Mouse (Mus musculus) embryonic facial prominence, embryonic 15.5 days (tissue): ENCODE results near the gene Apobec4. TPM values are rescaled to one million over a fixed set of nuclear protein-coding genes. Genes with fewer than 3 reads are reported as not detected.
"Not testable (repeated sequence)": the region's sequence is repeated elsewhere in the genome, so short reads cannot be mapped to it uniquely, and the experiment has no call there.

Experiments used
- ATAC-seq: fragments of 200-750 bp; cut with Nextera tagmentation; 2 replicates; pipeline ENCODE4 v1.8.0; 2017; ENCODE audit warnings: low read depth, moderate TSS enrichment; ENCODE audit not compliant: insufficient number of reproducible peaks, low FRiP score, low TSS enrichment
- H3K27ac ChIP-seq: fragments of 300-500 bp; sonication (generic); replicated peaks from 2 replicates; pipeline ENCODE4 v1.5.1; 2015; ENCODE audit warnings: mild to moderate bottlenecking, inconsistent platforms
- H3K27me3 ChIP-seq: fragments of 300-500 bp; sonication (generic); 2 replicates; pipeline ENCODE4 v1.6.1; 2015; ENCODE audit warnings: inconsistent platforms
- H3K36me3 ChIP-seq: fragments of 300-500 bp; sonication (generic); 2 replicates; pipeline ENCODE4 v1.6.1; 2015; ENCODE audit warnings: mild to moderate bottlenecking, inconsistent platforms
- H3K4me1 ChIP-seq: fragments of 300-500 bp; sonication (generic); 2 replicates; pipeline ENCODE4 v1.6.1; 2015; ENCODE audit warnings: inconsistent platforms
- H3K4me2 ChIP-seq: fragments of 300-500 bp; sonication (generic); replicated peaks from 2 replicates; pipeline ENCODE4 v1.6.1; 2015; ENCODE audit warnings: mild to moderate bottlenecking, inconsistent platforms
- H3K4me3 ChIP-seq: fragments of 300-500 bp; sonication (generic); replicated peaks from 2 replicates; pipeline ENCODE4 v1.5.1; 2015; ENCODE audit warnings: mild to moderate bottlenecking, inconsistent platforms
- H3K9ac ChIP-seq: fragments of 300-500 bp; sonication (generic); 2 replicates; pipeline ENCODE4 v1.6.1; 2015; ENCODE audit warnings: inconsistent platforms
- H3K9me3 ChIP-seq: fragments of 300-500 bp; sonication (generic); replicated peaks from 2 replicates; pipeline ENCODE4 v1.6.1; 2016; ENCODE audit warnings: inconsistent platforms
- WGBS: fragments of 180-500 bp; shearing (Covaris S2); methylation state at CpG from one replicate; pipeline ENCODE4 v1.1.7; 2015; 5-methylcytosine and 5-hydroxymethylcytosine counted together
- polyA plus RNA-seq: library from polyadenylated mRNA; unstranded; fragments of >200 nt; fragmentation: Nextera tagmentation; extraction: Ambion mirVana; gene quantifications from 2 replicates; pipeline ENCODE4 v1.2.1, GENCODE M21; 2015

The Apobec4 gene
- polyA plus RNA-seq, 1 experiment from 2014 or later, result 0.37 TPM

DNA sequence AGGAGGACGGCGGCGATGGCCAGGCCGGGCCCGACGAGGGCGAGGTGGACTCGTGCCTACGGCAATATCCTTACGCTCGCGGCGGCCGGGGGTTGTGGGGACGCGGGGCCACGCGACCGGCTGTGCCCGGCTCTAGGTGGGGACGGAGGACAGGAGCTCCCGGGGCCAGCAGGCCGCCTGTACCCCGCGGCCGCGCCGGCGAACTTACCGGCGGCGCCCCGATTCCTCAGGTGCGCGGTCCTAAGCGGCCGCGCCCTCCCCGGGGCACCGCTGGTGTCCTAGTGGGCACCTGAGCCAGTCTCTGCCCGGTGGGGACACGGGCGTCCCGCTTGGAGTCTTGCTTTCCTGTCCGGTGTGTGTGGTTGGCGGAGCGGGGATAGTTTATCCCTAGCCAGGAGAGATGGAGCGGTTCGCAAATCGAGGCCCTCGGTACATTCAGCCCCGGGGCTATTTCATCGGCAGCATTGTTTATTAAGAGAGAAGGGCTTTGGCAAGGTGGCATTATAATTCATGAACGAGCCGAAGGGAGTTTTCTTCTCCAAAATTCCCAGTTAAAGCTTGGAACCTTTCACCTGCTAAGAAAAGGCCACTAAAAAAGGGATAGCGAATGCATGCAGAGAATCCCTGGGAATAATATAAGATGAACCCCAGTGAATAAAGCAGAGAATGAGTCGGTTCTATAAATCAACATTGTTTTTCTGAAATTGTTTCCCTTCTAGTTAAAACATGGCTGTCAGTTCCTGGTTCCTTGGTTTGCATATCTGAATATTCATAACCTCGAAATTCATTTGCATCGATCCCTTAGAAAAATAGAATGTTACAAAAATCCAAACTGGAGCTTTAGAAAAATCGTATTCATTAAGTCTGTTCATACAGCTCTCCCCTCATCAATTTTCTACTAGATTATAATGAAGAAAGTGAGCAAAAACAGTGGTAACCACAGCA is 16.7 kb downstream of the Apobec4 start:
- peak overlapping the region; percentile 96 for H3K4me2 ChIP-seq
- H3K9me3 ChIP-seq, result no peaks in the 10 kb centered on the region
- H3K4me1 ChIP-seq, result peaks cover 15% of the 10 kb centered on the region
- H3K27ac ChIP-seq, result peak overlapping the region; percentile 86
- peak; percentile 63 for ATAC-seq
- H3K36me3 ChIP-seq, result peaks cover 21% of the 10 kb centered on the region
- 2% methylated on average over 58 of the region's 60 CpGs for WGBS
- H3K4me3 ChIP-seq, result peak overlapping the region; percentile 94
- H3K9ac ChIP-seq, result peak overlapping the region; percentile 95
- peaks cover 3% of the 10 kb centered on the region; the same call in 1 of the 2 replicates for H3K27me3 ChIP-seq

GRCm38 (mm10) chr1:152767749-152768488 is 17.6 kb downstream of the Apobec4 start:
- Histone ChIP-seq H3K27me3 (peaks cover 3% of the 10 kb centered on the region; the same call in 1 of the 2 replicates), H3K9me3 (no peaks in the 10 kb centered on the region), H3K27ac (no peak overlapping the region), H3K9ac (no peak overlapping the region), H3K4me1 (peaks cover 15% of the 10 kb centered on the region), H3K4me2 (peak overlapping the region; percentile 96), H3K4me3 (peak overlapping the region; percentile 94), H3K36me3 (peaks cover 29% of the 10 kb centered on the region)
- ATAC-seq, result no peak
- 4% methylated on average over 5 of the region's 5 CpGs for WGBS

- WGBS, result 79% methylated on average over 9 of the region's 9 CpGs
- no peaks in the 10 kb centered on the region for H3K27me3 ChIP-seq
- H3K4me1 ChIP-seq, result peaks cover 5% of the 10 kb centered on the region; the same call in 1 of the 2 replicates
- H3K27ac ChIP-seq, result no peak overlapping the region
- H3K9ac ChIP-seq, result no peak overlapping the region
- H3K4me2 ChIP-seq, result no peak overlapping the region
- H3K9me3 ChIP-seq, result no peaks in the 10 kb centered on the region
- peaks cover 50% of the 10 kb centered on the region for H3K36me3 ChIP-seq
- H3K4me3 ChIP-seq, result no peak overlapping the region
- ATAC-seq, result no peak
Measured at GRCm38 (mm10) chr1:152771016-152771415, 20.7 kb downstream of the Apobec4 start.

- 92% methylated on average over 3 of the region's 3 CpGs for WGBS
- peaks cover 48% of the 10 kb centered on the region for H3K36me3 ChIP-seq
- H3K27me3 ChIP-seq, H3K9ac ChIP-seq, H3K4me1 ChIP-seq, H3K27ac ChIP-seq, H3K4me2 ChIP-seq, H3K9me3 ChIP-seq, H3K4me3 ChIP-seq, ATAC-seq: not testable (repeated sequence)
Measured at GRCm38 (mm10) chr1:152774601-152775000, 24.2 kb downstream of the Apobec4 start.

DNA sequence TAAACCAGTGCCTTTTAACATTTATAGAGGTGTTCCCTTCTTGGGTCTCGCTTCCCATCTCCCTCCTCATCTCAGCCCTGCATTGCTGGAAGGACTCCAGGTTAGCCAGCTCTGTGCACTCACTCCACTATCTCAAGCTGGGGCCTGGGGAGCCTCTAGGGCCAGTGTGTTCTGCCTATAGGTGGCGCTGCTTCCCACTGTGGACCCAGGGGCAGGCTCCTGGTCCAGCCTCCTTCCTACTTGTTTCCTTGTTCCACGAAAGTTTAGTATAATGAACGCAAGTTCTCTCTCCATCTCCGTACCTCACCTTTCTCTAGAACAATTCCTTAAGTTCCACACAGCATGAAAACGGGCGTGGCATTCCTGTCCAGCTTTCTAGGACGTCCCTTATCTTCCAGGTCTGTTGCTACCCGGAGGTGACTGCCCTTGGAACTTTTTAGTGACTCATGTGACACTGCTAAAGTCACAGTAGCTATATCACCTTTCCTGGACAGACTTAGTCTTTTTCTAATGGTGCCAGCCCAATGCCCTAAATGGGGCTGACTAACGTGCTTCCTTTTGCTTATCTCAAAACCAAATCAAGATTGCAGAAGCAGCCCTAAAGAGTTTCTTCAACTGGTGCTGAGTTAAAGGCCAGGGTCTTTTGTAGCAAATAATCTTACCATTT is 28.9 kb downstream of the Apobec4 start:
- 0 out of 2 replicates have a peak, but pooled peaks cover 4% of the 10 kb centered on the region for H3K4me1 ChIP-seq
- no peak overlapping the region for H3K27ac ChIP-seq
- no peak overlapping the region for H3K4me2 ChIP-seq
- no peak overlapping the region for H3K9ac ChIP-seq
- WGBS, result 32% methylated on average over 10 of the region's 10 CpGs
- peak; percentile 65; the same call in 1 of the 2 replicates for ATAC-seq
- no peaks in the 10 kb centered on the region for H3K27me3 ChIP-seq
- no peak overlapping the region for H3K4me3 ChIP-seq
- H3K36me3 ChIP-seq, result peaks cover 12% of the 10 kb centered on the region
- H3K9me3 ChIP-seq, result no peaks in the 10 kb centered on the region

DNA sequence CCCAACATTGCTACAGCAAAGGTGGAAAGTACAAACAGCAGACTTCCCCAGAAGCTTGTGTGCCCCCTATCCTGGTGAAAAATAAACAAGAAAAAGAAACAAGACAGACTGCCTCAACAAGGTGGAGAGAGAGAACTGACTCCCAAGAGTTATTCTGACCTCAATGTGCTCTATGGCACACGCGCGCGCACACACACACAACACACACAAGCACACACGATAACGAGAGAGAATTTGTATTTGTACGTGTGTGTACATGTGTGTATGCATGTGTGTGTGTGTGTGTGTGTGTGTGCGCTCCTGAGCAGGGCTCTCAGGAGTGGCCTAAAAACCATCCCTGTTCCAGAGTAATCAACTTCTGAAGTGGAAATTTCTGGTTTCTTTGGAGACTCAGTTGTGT is 34.3 kb downstream of the Apobec4 start:
- no peak overlapping the region for H3K27ac ChIP-seq
- no peak overlapping the region for H3K4me2 ChIP-seq
- no peaks in the 10 kb centered on the region for H3K9me3 ChIP-seq
- no peaks in the 10 kb centered on the region for H3K27me3 ChIP-seq
- no peak overlapping the region for H3K4me3 ChIP-seq
- no peaks in the 10 kb centered on the region for H3K4me1 ChIP-seq
- 95% methylated on average over 8 of the region's 8 CpGs for WGBS
- H3K9ac ChIP-seq, result no peak overlapping the region
- no peak for ATAC-seq
- no peaks in the 10 kb centered on the region for H3K36me3 ChIP-seq

DNA sequence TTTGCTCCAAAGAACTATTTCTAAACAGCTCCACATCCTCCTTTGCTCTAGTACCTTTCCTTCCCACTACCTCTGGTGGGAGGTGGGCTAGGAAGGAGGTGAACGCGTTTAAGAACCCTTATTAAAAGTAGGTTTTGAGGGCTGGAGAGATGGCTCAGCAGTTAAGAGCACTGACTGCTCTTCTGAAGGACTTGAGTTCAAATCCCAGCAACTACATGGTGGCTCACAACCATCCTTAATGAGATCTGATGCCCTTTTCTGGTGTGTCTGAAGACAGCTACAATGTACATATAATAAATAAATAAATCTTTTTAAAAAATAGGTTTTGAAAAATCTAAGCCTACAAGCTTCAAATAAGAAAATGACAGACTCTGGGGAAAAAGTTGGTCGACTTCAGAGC is 35.1 kb downstream of the Apobec4 start:
- H3K9ac ChIP-seq, H3K4me2 ChIP-seq, H3K9me3 ChIP-seq, H3K27ac ChIP-seq, H3K4me1 ChIP-seq, H3K27me3 ChIP-seq, ATAC-seq, H3K4me3 ChIP-seq, H3K36me3 ChIP-seq: not testable (repeated sequence)
- WGBS, result 75% methylated on average over 3 of the region's 3 CpGs

DNA sequence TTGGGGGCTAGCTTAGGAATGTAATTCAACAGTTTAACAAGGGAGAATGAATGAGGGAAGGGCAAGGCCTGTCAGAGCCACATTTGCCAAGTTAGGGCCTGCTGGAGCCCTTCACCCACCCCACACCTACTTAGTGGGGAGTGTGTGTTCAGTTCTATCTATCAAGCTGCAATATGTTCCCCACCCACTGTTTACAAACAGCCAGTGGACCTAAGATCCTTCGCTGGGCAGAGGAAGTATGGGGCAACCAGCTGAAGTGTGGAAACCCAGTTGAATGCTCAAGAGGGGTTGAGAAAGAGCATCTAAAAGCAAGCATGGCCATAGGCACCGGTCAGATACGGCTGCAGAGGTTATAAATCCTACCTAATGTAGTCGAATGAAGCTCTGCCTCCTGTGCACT is 36.6 kb downstream of the Apobec4 start:
- WGBS, result 84% methylated on average over 4 of the region's 4 CpGs
- H3K4me2 ChIP-seq, result no peak overlapping the region

DNA sequence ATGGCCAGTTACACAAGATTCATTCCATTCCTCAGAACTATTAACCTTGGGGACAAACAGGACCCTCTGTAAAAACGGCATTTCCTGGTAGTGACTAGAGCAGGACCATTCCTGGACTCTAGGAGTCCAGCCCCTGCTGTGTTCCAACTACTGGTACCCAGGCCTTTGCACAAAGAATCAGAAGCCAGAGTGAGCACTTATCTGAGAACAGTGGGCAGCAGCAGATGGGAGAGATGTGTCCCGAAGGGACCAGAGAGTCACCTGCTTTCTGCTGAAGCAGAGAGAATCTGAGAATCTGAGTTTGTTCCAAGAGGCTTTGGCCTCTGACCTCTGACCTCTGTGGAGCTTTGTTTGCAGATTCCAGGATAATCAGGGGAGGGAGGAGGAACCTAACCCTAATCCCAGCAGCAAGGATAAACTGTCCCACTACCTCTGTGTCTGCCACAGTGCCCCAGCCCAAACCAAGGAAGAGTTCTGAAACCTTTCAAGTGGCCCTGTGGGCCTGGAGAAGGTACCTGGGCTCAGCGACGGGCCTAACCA is 37.8 kb downstream of the Apobec4 start:
- no peak for ATAC-seq
- Histone ChIP-seq H3K4me2 (no peak overlapping the region), H3K27me3 (no peaks in the 10 kb centered on the region), H3K4me3 (no peak overlapping the region), H3K27ac (no peak overlapping the region), H3K9ac (no peak overlapping the region), H3K4me1 (no peaks in the 10 kb centered on the region; the same call in 1 of the 2 replicates), H3K36me3 (no peaks in the 10 kb centered on the region), H3K9me3 (no peaks in the 10 kb centered on the region)
- 28% methylated on average over 4 of the region's 4 CpGs for WGBS

More for the DNA sequence above, 36.6 kb downstream of the Apobec4 start:
- Histone ChIP-seq H3K27ac (no peak overlapping the region), H3K27me3 (no peaks in the 10 kb centered on the region), H3K9me3 (no peaks in the 10 kb centered on the region), H3K4me1 (no peaks in the 10 kb centered on the region), H3K36me3 (no peaks in the 10 kb centered on the region), H3K9ac (no peak overlapping the region), H3K4me3 (no peak overlapping the region)
- ATAC-seq, result no peak

GRCm38 (mm10) chr1:152790254-152790653 is 39.9 kb downstream of the Apobec4 start:
- no peak overlapping the region for H3K4me2 ChIP-seq

More at GRCm38 (mm10) chr1:152790254-152790653, 39.9 kb downstream of the Apobec4 start:
- no peak for ATAC-seq
- H3K4me1 ChIP-seq, result no peaks in the 10 kb centered on the region; the same call in 1 of the 2 replicates
- no peaks in the 10 kb centered on the region for H3K9me3 ChIP-seq
- no peak overlapping the region for H3K4me3 ChIP-seq
- WGBS, result 33% methylated on average over 12 of the region's 12 CpGs
- no peaks in the 10 kb centered on the region for H3K36me3 ChIP-seq
- H3K27ac ChIP-seq, result no peak overlapping the region
- H3K9ac ChIP-seq, result no peak overlapping the region
- H3K27me3 ChIP-seq, result no peaks in the 10 kb centered on the region
